Mouse (Mus musculus) bone marrow, adult 2 months (tissue): Measurements from ENCODE around the gene Fbxo24.

Source experiments
- CTCF ChIP-seq: fragments of 200-500 bp; IDR thresholded peaks from 2 replicates; pipeline ENCODE4 v1.5.1; 2011; ENCODE audit warnings: low read length, control low read depth; ENCODE audit not compliant: control insufficient read depth, insufficient read depth
- POLR2A ChIP-seq: fragments of 200-500 bp; IDR thresholded peaks from 2 replicates; pipeline ENCODE4 v1.6.1; 2011; ENCODE audit warnings: low read depth, mild to moderate bottlenecking, control low read depth, low read length, borderline replicate concordance; ENCODE audit not compliant: control insufficient read depth

DNA sequence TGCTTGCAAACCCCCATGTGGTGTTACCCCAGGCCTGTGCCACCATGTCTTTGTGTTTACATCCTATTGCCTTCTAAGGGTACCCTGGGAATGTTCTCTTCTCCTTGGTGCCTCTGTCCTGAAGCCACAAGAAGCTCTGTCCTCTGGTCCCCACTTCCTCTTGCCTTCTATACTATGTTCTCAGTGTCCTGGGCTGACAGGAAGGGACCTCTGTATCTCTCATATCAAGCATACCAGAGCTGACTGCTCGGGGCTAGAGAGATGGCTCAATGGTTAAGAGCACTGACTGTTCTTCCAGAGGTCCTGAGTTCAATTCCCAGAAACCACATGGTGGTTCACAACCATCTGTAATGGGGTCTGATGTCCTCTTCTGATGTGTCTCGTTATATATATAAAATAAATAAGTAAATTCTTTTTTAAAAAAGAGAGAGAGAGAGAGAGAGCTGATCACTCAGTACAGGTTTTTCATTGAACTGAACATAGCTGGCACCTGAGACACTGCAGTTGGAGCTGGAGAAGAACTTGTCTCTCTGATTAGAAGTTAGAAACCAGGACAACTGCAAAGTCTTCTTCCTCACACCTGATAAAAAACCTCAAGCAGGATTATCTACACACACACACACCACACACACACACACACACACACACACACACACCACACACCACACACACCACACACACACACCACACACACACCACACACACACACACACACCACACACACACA, 30.5 kb downstream of the Fbxo24 start:
- TF ChIP-seq CTCF (no peak), POLR2A (no peak)
